Mouse (Mus musculus) lung, postnatal 14 days (tissue): ENCODE data around the gene Fdx1l.

ENCODE experiments used
- DNase-seq: peaks from one replicate; pipeline ENCODE4 v3.0.0; 2021

The Fdx1l gene

GRCm38 (mm10) chr9:21026849-21027248 is 46.6 kb downstream of the Fdx1l start:
- no peak for DNase-seq

- DNase-seq = peak; percentile 60
These were observed 48.1 kb downstream of the Fdx1l start for GRCm38 (mm10) chr9:21025258-21025810.

DNA sequence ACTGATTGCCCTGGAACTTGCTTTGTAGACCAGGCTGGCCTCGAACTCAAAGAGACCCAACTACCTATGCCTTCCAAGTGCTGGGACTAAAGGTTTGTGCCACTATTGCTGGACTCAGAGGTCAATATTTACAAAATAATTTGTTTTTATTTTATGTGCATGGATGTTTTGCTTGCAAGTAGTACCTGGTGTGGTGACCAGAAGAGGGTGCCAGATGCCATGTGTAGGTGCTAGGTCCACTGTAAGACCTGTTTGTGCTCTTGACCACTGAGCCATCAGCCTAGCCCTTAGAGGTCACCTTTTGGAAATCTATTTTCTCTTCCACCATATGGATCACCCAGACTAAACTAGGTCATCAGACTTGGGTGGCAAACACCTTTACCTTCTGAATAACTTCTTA is 50.7 kb downstream of the Fdx1l start:
- DNase-seq = no peak

DNA sequence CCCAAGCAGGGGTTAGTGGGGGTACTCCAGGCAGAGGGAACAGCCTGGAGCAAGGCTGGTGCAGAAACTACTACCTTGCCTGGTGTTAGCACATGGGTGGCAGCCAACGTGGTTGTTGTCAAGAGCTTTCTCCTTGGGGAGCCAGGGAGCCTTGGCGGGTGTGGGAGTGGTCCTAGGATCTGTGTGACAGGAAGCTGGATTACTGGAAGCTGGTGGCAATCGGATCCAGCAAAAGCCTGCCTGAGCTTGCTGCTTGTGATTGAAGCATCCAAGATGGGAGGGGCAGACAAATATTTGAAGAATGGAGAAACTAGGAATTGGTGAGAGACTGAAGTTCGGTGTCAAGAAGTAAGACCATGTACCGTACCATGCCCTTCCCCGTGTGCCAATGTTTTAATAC is 51.1 kb downstream of the Fdx1l start:
- no peak for DNase-seq

DNA sequence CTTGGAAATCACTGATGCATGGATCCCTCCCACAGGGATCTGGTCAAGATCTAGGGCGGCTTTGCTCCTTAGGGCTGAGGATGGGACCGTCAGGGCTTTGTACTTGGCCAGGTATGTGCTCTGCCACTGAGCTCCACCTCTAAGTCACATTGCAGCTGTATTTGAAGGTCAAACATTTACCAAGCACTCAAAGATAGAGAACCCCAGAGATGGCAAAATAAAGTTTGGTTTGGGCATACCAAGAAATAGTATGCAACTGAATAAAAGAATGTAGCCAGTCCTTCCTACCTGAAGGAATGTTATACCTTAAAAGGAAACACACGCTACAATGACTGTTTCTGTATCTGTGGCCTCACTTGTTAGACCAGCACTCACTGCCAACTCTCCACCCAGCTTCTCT is 52.1 kb downstream of the Fdx1l start:
- no peak for DNase-seq

GRCm38 (mm10) chr9:21018600-21018999 is 54.8 kb downstream of the Fdx1l start:
- no peak for DNase-seq
